In genomic region chr10:102498754-102499153, GRCm38 (mm10) we compare ENCODE assay signal across 8 mouse cellular contexts. TPM values are rescaled to one million over a fixed set of nuclear protein-coding genes. Genes with fewer than 3 reads are reported as not detected.
DNase-seq lines count a peak whose midpoint lies in the region; ATAC-seq and TF ChIP-seq lines count a peak whose summit lies in the region.

No protein-coding gene starts in this region.

- peak; percentile 73 for TF ChIP-seq CTCF in forebrain, postnatal 0 days (IDR thresholded peaks at IDR 0.05; ENCODE audit: low read depth)

- H3K9me3 ChIP-seq in forebrain, postnatal 0 days (ENCODE audit: low read length): no peaks in the 10 kb centered on the region

- ATAC-seq in frontal cortex, adult (ENCODE audit: low TSS enrichment): peak; percentile 84; the same call in 1 of the 2 replicates
- no peak for ATAC-seq in forebrain, postnatal 0 days

- H3K27me3 ChIP-seq in forebrain, postnatal 0 days (ENCODE audit: insufficient read depth, low read length): no peaks in the 10 kb centered on the region

- whole genome bisulfite sequencing in forebrain, postnatal 0 days: 33% methylated on average over 4 of the region's 4 CpGs

- no peak overlapping the region for H3K9ac ChIP-seq in forebrain, postnatal 0 days

- DNase-seq in frontal cortex, postnatal 10 days (ENCODE audit: low spot score in 2 of 2): no peak
- DNase-seq in ovary, postnatal 14 days (ENCODE audit: low spot score): peak; percentile 23
- DNase-seq in ovary, adult 18-20 months (ENCODE audit: low spot score): no peak
- DNase-seq in forebrain, postnatal 0 days: no peak
- DNase-seq in lung, postnatal 25 days (ENCODE audit: low spot score): peak; percentile 46
- no peak for DNase-seq in cerebellum, postnatal 36 days
- DNase-seq in thymus, postnatal 36 days: no peak

- H3K4me3 ChIP-seq in forebrain, postnatal 0 days (ENCODE audit: low read depth, low read length): no peak overlapping the region

- H3K36me3 ChIP-seq in forebrain, postnatal 0 days (ENCODE audit: insufficient read depth): no peaks in the 10 kb centered on the region

- no peak overlapping the region for H3K27ac ChIP-seq in forebrain, postnatal 0 days (ENCODE audit: low read depth, low read length)

- no peak overlapping the region for H3K4me2 ChIP-seq in forebrain, postnatal 0 days (ENCODE audit: low read depth)

- H3K4me1 ChIP-seq in forebrain, postnatal 0 days (ENCODE audit: insufficient read depth): no peaks in the 10 kb centered on the region

RNA-seq across cellular contexts. Expression of gene Nts, which starts 8.5 kb away (rescaled TPM):
- total RNA-seq in forebrain, postnatal 0 days (2014; rRNA removed): 70.8 and 102 TPM in 2 replicates
- 141 and 143 TPM in 2 replicates for polyA plus RNA-seq in forebrain, postnatal 0 days (2015; fragmentation: Nextera tagmentation; extraction: Ambion mirVana)

RNA-seq across cellular contexts. Expression of gene Rassf9, which starts 13.3 kb away (rescaled TPM):
- total RNA-seq in forebrain, postnatal 0 days (2014; rRNA removed): 2.6 and 2.7 TPM in 2 replicates
- polyA plus RNA-seq in forebrain, postnatal 0 days (2015; fragmentation: Nextera tagmentation; extraction: Ambion mirVana): 2.6 TPM in 2 replicates

Comparison
In these comparisons a context has a peak if more than half of its experiments do, and no peak if none do; other contexts are left out.
1. DNase-seq: peak in ovary, postnatal 14 days (single experiment) and lung, postnatal 25 days (single experiment); none in frontal cortex, postnatal 10 days (0 of 2), ovary, adult 18-20 months (single experiment), forebrain, postnatal 0 days (single experiment), cerebellum, postnatal 36 days (0 of 2) and thymus, postnatal 36 days (0 of 2).